Mouse (Mus musculus) C2C12 (cell line): ENCODE data around the gene Fam114a2.

Experiments
- CTCF ChIP-seq: IDR thresholded peaks from one replicate; pipeline ENCODE4 v1.5.1; 2011; ENCODE audit not compliant: control insufficient read depth, insufficient read depth, insufficient read length
- MAX ChIP-seq: IDR thresholded peaks from one replicate; pipeline ENCODE4 v1.6.1; 2011; ENCODE audit warnings: mild to moderate bottlenecking, control low read depth
- USF1 ChIP-seq: IDR thresholded peaks from one replicate; pipeline ENCODE4 v1.6.1; 2011; ENCODE audit warnings: low read depth, mild to moderate bottlenecking, control low read depth, moderate library complexity

- TF ChIP-seq CTCF (no peak), USF1 (no peak), MAX (no peak)
These were observed 3.6 kb upstream of the Fam114a2 start for GRCm38 (mm10) chr11:57522046-57522445.
